Mouse (Mus musculus) embryonic fibroblast, embryonic 13.5 days (primary cell): ENCODE data around the gene Degs1.

ENCODE experiments used
- CTCF ChIP-seq: IDR thresholded peaks from 2 replicates; pipeline ENCODE4 v1.5.1; 2011; ENCODE audit warnings: mild to moderate bottlenecking, control low read depth, low read length, moderate library complexity, borderline replicate concordance; ENCODE audit not compliant: insufficient read depth
- POLR2A ChIP-seq: IDR thresholded peaks from 2 replicates; pipeline ENCODE4 v1.6.1; 2011; ENCODE audit warnings: low read depth, mild to moderate bottlenecking, control low read depth, low read length, moderate library complexity

DNA sequence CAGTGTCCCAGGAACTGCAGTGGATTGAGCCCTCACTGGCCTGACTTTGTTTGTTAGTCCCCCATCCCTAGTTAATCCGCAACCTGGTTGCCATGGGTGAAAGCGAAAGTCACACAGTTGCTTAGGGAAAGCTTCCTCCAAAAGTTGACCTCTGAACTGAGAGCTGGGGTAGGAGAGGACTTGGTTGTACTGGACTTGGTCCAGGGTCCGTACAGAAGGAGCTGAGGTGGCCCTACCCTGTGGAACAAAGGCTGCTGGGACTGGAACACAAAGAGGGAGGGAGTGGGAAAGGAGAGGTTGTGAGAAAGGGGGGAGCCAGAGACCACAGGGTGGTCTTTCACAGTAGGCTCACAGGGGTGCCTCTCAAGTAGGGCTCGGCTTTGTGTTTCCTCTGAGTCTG lies 14.3 kb downstream of the Degs1 start:
- no peak for TF ChIP-seq CTCF
- no peak for TF ChIP-seq POLR2A
